Mouse (Mus musculus) heart, embryonic 11.5 days (tissue): ENCODE data around the gene Cidec. TPM values are rescaled to one million over a fixed set of nuclear protein-coding genes. Genes with fewer than 3 reads are reported as not detected.

ENCODE experiments used
- ATAC-seq: fragments of 200-750 bp; cut with Nextera tagmentation; replicated peaks from 2 replicates; pipeline ENCODE4 v1.8.0; 2017; ENCODE audit warnings: moderate library complexity; ENCODE audit not compliant: insufficient number of reproducible peaks, low FRiP score, low TSS enrichment
- H3K27ac ChIP-seq: fragments of 300-500 bp; sonication (generic); 2 replicates; pipeline ENCODE4 v1.5.1; 2014; ENCODE audit warnings: mild to moderate bottlenecking, low read depth, low read length
- H3K27me3 ChIP-seq: fragments of 300-500 bp; sonication (generic); 2 replicates; pipeline ENCODE4 v1.6.1; 2014; ENCODE audit warnings: mild to moderate bottlenecking, low read length, mixed read lengths; ENCODE audit not compliant: control insufficient read depth, insufficient read depth
- H3K36me3 ChIP-seq: fragments of 300-500 bp; sonication (generic); 2 replicates; pipeline ENCODE4 v1.6.1; 2014; ENCODE audit warnings: mild to moderate bottlenecking, low read length, moderate library complexity, mixed read lengths; ENCODE audit not compliant: control insufficient read depth, insufficient read depth
- H3K4me1 ChIP-seq: fragments of 300-500 bp; sonication (generic); 2 replicates; pipeline ENCODE4 v1.6.1; 2014; ENCODE audit warnings: low read length; ENCODE audit not compliant: control insufficient read depth, insufficient read depth
- H3K4me2 ChIP-seq: fragments of 300-500 bp; sonication (generic); 2 replicates; pipeline ENCODE4 v1.6.1; 2014; ENCODE audit warnings: mild to moderate bottlenecking, moderate library complexity
- H3K4me3 ChIP-seq: fragments of 300-500 bp; sonication (generic); 2 replicates; pipeline ENCODE4 v1.5.1; 2014; ENCODE audit warnings: low read depth, low read length
- H3K9ac ChIP-seq: fragments of 300-500 bp; sonication (generic); 2 replicates; pipeline ENCODE4 v1.6.1; 2014; ENCODE audit warnings: mild to moderate bottlenecking, low read depth, low read length, moderate library complexity
- H3K9me3 ChIP-seq: fragments of 300-500 bp; sonication (generic); replicated peaks from 2 replicates; pipeline ENCODE4 v1.6.1; 2016; ENCODE audit warnings: low read length; ENCODE audit not compliant: control insufficient read depth
- WGBS: fragments of 180-500 bp; shearing (Covaris S2); extraction: QIAGEN DNeasy Blood & Tissue Kit; methylation state at CpG from one replicate; pipeline ENCODE4 v1.1.7; 2014; ENCODE audit not compliant: insufficient replicate concordance; 5-methylcytosine and 5-hydroxymethylcytosine counted together
- polyA plus RNA-seq: library from polyadenylated mRNA; unstranded; fragments of >200 nt; fragmentation: Nextera tagmentation; extraction: Ambion mirVana; gene quantifications from 2 replicates; pipeline ENCODE4 v1.2.1, GENCODE M21; 2014

Cidec gene
- polyA plus RNA-seq, 1 experiment from 2014 or later = not detected

DNA sequence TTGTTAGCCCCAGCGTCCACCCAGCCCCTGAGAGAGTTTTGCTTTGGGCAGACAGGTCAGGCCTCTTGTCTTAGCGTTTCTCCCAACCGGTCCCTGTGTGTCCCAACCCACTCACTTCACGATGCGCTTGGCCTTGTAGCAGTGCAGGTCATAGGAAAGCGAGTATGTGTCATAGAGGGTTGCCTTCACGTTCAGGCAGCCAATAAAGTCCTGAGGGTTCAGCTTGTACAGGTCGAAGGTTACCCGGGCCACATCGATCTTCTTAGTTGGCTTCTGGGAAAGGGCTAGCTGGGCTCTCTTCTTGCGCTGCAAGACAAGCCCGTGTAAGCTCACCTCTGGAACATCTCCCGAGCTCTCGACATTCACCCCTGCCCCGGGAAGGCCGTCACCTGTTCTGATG is 7.6 kb downstream of the Cidec start:
- Histone ChIP-seq H3K4me2 (no peak overlapping the region), H3K36me3 (no peaks in the 10 kb centered on the region), H3K4me3 (no peak overlapping the region), H3K27me3 (no peaks in the 10 kb centered on the region), H3K9ac (no peak overlapping the region), H3K4me1 (no peaks in the 10 kb centered on the region), H3K27ac (no peak overlapping the region), H3K9me3 (no peaks in the 10 kb centered on the region)
- no peak for ATAC-seq
- 90% methylated on average over 16 of the region's 16 CpGs for WGBS

DNA sequence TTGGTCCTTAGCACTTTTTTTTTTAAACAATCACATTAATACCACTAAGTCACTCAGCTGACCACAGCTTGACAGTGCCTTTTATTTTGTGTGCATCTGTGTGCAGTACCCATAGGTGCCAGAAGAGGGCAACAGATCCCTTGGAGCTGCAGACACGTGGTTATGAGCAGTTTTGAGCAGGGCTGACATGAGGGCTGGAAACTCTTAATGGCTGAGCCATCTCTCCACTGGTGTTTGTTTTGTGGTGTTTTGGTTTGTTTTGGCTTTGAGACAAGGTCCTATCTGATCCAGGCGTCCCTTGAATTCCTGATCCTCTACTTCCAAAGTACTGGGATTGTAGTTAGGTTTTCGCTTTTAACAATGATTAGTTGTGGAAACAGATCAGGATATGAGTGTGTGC is 8.2 kb downstream of the Cidec start:
- WGBS = 51% methylated on average over 3 of the region's 3 CpGs
- Histone ChIP-seq H3K4me3 (no peak overlapping the region), H3K36me3 (no peaks in the 10 kb centered on the region), H3K27ac (no peak overlapping the region), H3K27me3 (no peaks in the 10 kb centered on the region), H3K4me1 (no peaks in the 10 kb centered on the region), H3K9me3 (no peaks in the 10 kb centered on the region), H3K9ac (no peak overlapping the region), H3K4me2 (no peak overlapping the region)
- ATAC-seq = no peak

DNA sequence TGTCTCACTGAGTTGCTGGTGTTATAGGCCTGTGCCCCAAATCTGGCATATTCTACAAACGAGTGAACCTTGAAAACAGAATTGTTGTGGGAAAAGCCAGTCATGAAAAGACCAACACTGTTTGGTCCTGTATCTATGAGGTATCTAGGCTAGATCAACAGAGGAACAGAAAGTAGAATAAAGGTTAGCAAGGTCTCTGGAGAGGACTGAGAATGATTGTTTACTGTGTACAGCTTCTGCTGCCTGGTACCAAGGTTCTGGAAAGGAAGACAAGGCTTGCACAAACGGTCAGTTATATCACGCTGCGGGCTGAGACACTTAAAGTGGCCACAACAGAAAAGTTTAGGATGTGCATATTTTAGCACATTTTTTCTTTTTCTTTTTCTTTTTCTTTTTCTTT is 8.9 kb downstream of the Cidec start:
- no peak for ATAC-seq
- H3K9ac ChIP-seq = no peak overlapping the region
- 93% methylated on average over 4 of the region's 4 CpGs for WGBS
- no peaks in the 10 kb centered on the region for H3K4me1 ChIP-seq
- H3K27me3 ChIP-seq = no peaks in the 10 kb centered on the region
- H3K4me2 ChIP-seq = no peak overlapping the region
- H3K4me3 ChIP-seq = no peak overlapping the region
- no peak overlapping the region for H3K27ac ChIP-seq
- H3K9me3 ChIP-seq = no peaks in the 10 kb centered on the region
- no peaks in the 10 kb centered on the region for H3K36me3 ChIP-seq

DNA sequence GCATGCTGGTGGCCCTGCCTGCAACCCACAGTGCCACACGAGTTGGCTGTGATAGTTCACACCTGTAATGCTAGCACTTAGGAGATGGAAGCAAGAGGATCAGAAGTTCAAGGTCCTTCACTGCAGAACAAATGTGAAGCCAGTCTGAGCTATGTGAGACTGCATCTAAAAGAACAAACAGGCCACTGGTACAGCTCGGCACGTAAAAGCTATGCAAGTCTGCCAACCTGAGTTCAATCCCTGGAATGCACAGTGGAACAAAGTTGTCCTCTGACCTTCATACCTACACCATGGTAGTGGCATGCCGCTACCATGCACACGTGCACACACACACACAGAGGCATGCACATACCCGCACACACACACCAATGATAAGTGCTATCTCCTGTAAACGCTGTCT is 11.4 kb downstream of the Cidec start:
- ATAC-seq = no peak
- WGBS = 75% methylated on average over 7 of the region's 7 CpGs

DNA sequence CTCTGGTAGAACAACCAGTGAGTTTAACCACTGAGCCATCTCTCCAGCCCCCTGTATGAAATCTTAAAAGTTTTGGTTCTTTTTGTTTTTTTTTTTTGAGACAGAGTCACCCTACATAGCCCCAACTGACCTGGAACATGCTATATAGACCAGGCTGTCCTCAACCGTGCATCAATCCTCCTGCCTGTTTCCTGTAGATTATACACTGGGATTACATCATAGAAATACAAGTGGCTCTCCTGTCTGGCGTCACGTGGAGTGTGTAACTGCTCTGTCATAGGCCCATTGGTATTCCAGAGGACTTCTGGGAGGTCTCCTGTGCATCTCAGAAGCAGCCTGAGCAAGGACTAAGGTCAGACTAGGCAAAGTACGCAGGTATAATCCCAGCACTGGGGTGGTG is 12.6 kb downstream of the Cidec start:
- Histone ChIP-seq H3K9me3 (no peaks in the 10 kb centered on the region), H3K27me3 (no peaks in the 10 kb centered on the region), H3K36me3 (no peaks in the 10 kb centered on the region), H3K4me2 (no peak overlapping the region), H3K9ac (no peak overlapping the region), H3K4me1 (peaks cover 7% of the 10 kb centered on the region), H3K27ac (no peak overlapping the region), H3K4me3 (no peak overlapping the region)
- WGBS = 58% methylated on average over 4 of the region's 4 CpGs
- ATAC-seq = no peak

More for the DNA sequence above, 11.4 kb downstream of the Cidec start:
- Histone ChIP-seq H3K4me2 (no peak overlapping the region), H3K36me3 (no peaks in the 10 kb centered on the region), H3K9ac (no peak overlapping the region), H3K4me3 (no peak overlapping the region), H3K9me3 (no peaks in the 10 kb centered on the region), H3K4me1 (no peaks in the 10 kb centered on the region), H3K27ac (no peak overlapping the region), H3K27me3 (no peaks in the 10 kb centered on the region)

DNA sequence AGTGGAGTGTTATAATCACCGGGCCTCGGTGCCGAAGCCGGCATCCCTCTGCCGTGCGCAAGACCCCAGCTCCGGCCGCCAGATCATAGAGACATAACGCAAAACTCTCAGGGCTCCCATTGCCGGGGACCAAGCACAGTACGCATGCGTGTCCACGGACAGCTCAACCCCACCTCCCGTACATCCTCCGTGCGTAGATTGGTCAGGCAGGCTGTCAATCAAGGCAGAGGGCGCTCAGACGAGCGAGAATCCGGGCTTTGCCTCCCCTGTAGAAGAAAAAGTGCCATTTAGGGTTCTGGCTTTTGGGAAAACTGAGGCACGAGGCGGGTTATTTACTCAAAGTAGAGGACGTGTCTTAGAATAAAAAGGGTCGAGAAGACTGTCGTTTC is 16.4 kb downstream of the Cidec start, which contains the start of gene Rpusd3:
TSS of gene Rpusd3 (minus strand) at position 142 of the 389 bp plus-strand sequence.
- peaks cover 8% of the 10 kb centered on the region for H3K4me1 ChIP-seq
- peak within 1 kb of the TSS; percentile 93 for H3K4me2 ChIP-seq
- H3K27ac ChIP-seq = peak within 1 kb of the TSS; percentile 30; the same call in 1 of the 2 replicates
- 2% methylated on average over 25 of the region's 25 CpGs for WGBS
- H3K27me3 ChIP-seq = no peaks in the 10 kb centered on the region
- ATAC-seq = peak; percentile 97
- peak within 1 kb of the TSS; percentile 84 for H3K9ac ChIP-seq
- H3K9me3 ChIP-seq = no peaks in the 10 kb centered on the region
- no peaks in the 10 kb centered on the region for H3K36me3 ChIP-seq
- H3K4me3 ChIP-seq = peak within 1 kb of the TSS; percentile 68

DNA sequence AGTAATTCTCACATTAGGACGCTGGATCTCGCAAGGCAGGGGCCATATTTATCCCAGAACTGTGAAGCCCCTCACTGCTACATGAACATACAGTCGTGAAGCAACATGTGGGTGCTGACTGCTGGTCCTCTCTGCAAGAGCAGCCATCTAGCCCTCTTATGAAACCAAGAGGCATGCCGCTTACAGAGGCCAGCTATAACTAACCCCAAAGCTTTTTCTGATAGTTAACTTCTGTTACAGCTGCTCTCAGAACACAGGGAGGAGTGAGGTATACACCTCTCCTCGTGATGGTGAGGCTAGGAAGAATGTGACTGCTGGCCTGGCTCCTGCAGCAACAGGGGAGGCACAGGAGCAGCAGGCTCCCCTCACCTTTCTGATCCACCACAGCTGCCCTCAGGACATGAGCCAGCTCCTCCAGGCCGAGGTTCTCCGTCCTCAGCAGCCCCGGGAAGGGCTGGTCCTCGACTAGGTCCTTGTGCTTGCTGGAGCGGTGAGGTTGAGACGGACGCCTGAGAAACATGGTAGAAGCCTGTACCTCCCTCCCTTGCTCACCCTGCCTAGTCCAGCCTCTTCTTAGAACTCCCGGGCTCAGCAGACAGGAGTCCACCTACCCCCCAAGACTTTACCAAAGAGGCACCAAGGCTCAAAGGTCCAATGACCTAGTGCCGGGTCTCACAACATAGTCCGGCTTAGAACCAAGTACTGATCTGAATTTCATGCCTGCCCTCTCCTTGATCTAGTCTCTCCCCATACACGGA is 16.9 kb downstream of the Cidec start:
- Histone ChIP-seq H3K4me2 (peak overlapping the region; percentile 93), H3K4me3 (peak overlapping the region; percentile 68), H3K4me1 (peaks cover 8% of the 10 kb centered on the region), H3K9me3 (no peaks in the 10 kb centered on the region), H3K27me3 (no peaks in the 10 kb centered on the region), H3K27ac (peak overlapping the region; percentile 30; the same call in 1 of the 2 replicates), H3K36me3 (no peaks in the 10 kb centered on the region), H3K9ac (peak overlapping the region; percentile 84)
- 17% methylated on average over 16 of the region's 16 CpGs for WGBS
- ATAC-seq = peak; percentile 33

DNA sequence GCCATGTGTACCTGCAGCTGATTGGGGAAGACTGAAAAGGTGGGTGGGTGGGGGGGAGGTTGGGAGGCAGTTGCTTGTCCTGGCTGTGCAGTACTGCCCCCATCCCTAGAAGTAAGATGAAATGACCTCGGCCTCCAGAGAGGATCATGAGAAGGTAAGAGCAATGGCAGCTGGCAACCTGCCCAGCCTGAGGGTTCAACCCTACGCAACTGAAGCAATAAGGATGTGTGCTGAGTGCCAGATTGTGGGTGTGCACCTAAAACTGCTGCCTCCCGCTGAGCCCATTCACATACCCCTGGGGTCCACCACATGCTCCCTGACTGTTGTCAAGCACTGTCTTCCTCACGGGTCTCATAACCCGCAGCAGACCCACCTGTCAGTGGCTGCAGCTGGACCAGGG is 19.1 kb downstream of the Cidec start:
- Histone ChIP-seq H3K4me2 (no peak overlapping the region), H3K36me3 (no peaks in the 10 kb centered on the region), H3K9me3 (no peaks in the 10 kb centered on the region), H3K4me3 (no peak overlapping the region), H3K9ac (no peak overlapping the region), H3K4me1 (peaks cover 8% of the 10 kb centered on the region), H3K27ac (no peak overlapping the region), H3K27me3 (no peaks in the 10 kb centered on the region)
- no peak for ATAC-seq
- 84% methylated on average over 5 of the region's 5 CpGs for WGBS

DNA sequence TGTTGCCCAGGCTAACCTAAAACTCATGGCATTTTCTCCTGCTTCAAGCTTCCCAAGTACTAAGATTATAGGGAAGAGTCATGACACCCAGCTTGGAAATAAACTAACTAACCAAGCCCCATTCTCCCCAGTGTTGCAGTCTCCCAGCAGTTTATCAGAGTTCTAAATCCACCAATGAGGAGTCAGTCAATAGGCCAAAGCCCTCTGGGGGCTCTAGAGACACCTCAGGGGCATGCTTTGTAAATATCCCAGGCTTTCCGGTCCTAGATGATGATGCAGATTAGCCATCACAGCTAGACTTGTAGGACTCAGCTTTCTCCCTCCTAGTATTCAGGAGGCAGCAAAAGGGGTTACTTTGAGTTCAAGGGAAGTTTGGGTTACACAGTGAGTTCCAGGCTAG is 25.6 kb downstream of the Cidec start:
- Histone ChIP-seq H3K9ac (no peak overlapping the region), H3K27ac (no peak overlapping the region), H3K9me3 (no peaks in the 10 kb centered on the region), H3K4me1 (no peaks in the 10 kb centered on the region), H3K27me3 (no peaks in the 10 kb centered on the region), H3K4me2 (no peak overlapping the region), H3K36me3 (no peaks in the 10 kb centered on the region), H3K4me3 (no peak overlapping the region)
- WGBS = 70% methylated on average over 1 of the region's 1 CpGs
- ATAC-seq = no peak
